Mouse (Mus musculus): ENCODE results near the gene Olfr47. TPM values are rescaled to one million over a fixed set of nuclear protein-coding genes. Genes with fewer than 3 reads are reported as not detected.
"Not testable (repeated sequence)": the region's sequence is repeated elsewhere in the genome, so short reads cannot be mapped to it uniquely, and the experiment has no call there.

The Olfr47 gene
- total RNA-seq (2022): not detected

GRCm38 (mm10) chr6:43231255-43231654 lies at the start of gene Olfr47:
Olfr47 (plus strand) TSS chr6:43231529.
- DNase-seq (ENCODE audit: low spot score in 2 of 2): not testable (repeated sequence)

GRCm38 (mm10) chr6:43190986-43191385 lies 40.3 kb upstream of the Olfr47 start:
- no peak for DNase-seq (ENCODE audit: low spot score in 2 of 2)

- no peak for DNase-seq (ENCODE audit: low spot score in 2 of 2)
These were observed 34.5 kb upstream of the Olfr47 start, which contains the start of gene Olfr435 for GRCm38 (mm10) chr6:43196781-43197180. Olfr435 (plus strand) TSS chr6:43197146.

GRCm38 (mm10) chr6:43198094-43198493 lies 33.2 kb upstream of the Olfr47 start:
- no peak for DNase-seq (ENCODE audit: low spot score in 2 of 2)

GRCm38 (mm10) chr6:43202786-43203185 lies 28.5 kb upstream of the Olfr47 start:
- DNase-seq (ENCODE audit: low spot score in 2 of 2): no peak

GRCm38 (mm10) chr6:43205355-43205754 lies 26.0 kb upstream of the Olfr47 start:
- no peak for DNase-seq (ENCODE audit: low spot score in 2 of 2)

GRCm38 (mm10) chr6:43212873-43213272 lies 18.5 kb upstream of the Olfr47 start, which contains the start of gene Olfr434:
Olfr434 (plus strand) TSS chr6:43213021.
- not testable (repeated sequence) for DNase-seq (ENCODE audit: low spot score in 2 of 2)

GRCm38 (mm10) chr6:43242061-43242460 lies 10.7 kb downstream of the Olfr47 start:
- DNase-seq (ENCODE audit: low spot score in 2 of 2): no peak

GRCm38 (mm10) chr6:43247396-43247795 lies 16.1 kb downstream of the Olfr47 start:
- DNase-seq (ENCODE audit: low spot score in 2 of 2): no peak

GRCm38 (mm10) chr6:43252994-43253393 lies 21.7 kb downstream of the Olfr47 start:
- DNase-seq (ENCODE audit: low spot score in 2 of 2): no peak

GRCm38 (mm10) chr6:43254193-43254926 lies 23.0 kb downstream of the Olfr47 start:
- no peak for DNase-seq (ENCODE audit: low spot score in 2 of 2)

- no peak for DNase-seq (ENCODE audit: low spot score in 2 of 2)
These were observed 29.4 kb downstream of the Olfr47 start for GRCm38 (mm10) chr6:43260756-43261155.

GRCm38 (mm10) chr6:43265363-43266041 lies 34.2 kb downstream of the Olfr47 start, which contains the start of gene Arhgef5:
Arhgef5 (plus strand) TSS chr6:43265582.
- DNase-seq (ENCODE audit: low spot score in 2 of 2): no peak

- DNase-seq (ENCODE audit: low spot score in 2 of 2): no peak
These were observed 35.0 kb downstream of the Olfr47 start for GRCm38 (mm10) chr6:43266356-43266755.

- DNase-seq (ENCODE audit: low spot score in 2 of 2): no peak
These were observed 41.3 kb downstream of the Olfr47 start for GRCm38 (mm10) chr6:43272597-43272996.

- DNase-seq (ENCODE audit: low spot score in 2 of 2): no peak
These were observed 42.8 kb downstream of the Olfr47 start for GRCm38 (mm10) chr6:43274123-43274522.

- DNase-seq (ENCODE audit: low spot score in 2 of 2): no peak
These were observed 46.9 kb downstream of the Olfr47 start for GRCm38 (mm10) chr6:43278247-43278646.

- no peak for DNase-seq (ENCODE audit: low spot score in 2 of 2)
These were observed 49.2 kb downstream of the Olfr47 start for GRCm38 (mm10) chr6:43280481-43280880.

Measured in gastrocnemius, adult 8-10 months (tissue).